Mouse (Mus musculus): ENCODE measurements around the gene Arrdc2.

DNA sequence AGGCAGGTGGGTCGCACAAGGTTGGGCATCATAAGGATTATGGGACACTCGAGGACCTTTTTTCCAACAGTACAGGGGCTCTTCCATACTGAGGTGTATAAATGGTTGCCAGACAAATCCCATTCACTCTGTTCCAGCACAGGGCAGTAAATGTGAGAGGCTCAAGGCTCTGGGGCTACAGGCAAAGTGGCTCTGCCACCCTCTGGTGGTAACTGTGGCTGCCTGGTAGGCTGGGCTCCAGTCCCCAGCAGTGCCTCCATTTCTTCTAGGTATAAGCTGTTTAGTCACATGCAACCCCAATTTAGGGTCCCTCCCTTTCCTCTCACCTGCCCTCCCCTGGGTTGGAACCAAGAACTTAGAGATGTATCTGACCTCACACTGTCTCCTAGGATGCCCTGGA, 44.1 kb downstream of the Arrdc2 start:
- TF ChIP-seq CTCF (IDR thresholded peaks at IDR 0.05; ENCODE audit: low read depth, low read length) (peak; percentile 37; the same call in 1 of the 2 replicates), POLR2A (IDR thresholded peaks at IDR 0.05; ENCODE audit: extremely low read depth, insufficient read depth, low read length) (no peak)

Measured in liver, adult 2 months (tissue).